Mouse (Mus musculus): ENCODE results near the gene Tspoap1.

DNA sequence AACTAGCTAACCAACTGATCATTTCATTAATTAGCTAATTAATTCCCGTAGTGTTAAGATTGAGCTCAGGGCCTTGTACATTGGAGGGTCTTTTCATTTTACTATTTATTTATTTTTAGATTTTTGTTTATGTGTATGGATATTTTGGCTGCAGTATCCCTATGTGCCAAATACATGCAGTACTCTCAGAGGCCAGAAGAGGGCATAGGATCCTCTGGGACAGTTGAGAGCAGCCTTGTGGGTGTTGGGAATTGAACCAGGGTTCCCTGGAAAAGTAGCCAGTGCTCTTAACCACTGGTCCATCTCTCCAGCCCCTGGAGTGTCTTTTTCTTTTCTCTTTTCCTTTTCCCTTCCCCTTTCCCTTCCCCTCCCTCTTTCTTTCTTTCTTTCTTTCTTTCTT is 45.1 kb downstream of the Tspoap1 start:
- TF ChIP-seq CTCF (conservative IDR thresholded peaks at IDR 0.05; ENCODE audit: insufficient read depth, insufficient read length, low read depth, low read length) (peak; percentile 45), POLR2A (IDR thresholded peaks at IDR 0.05; ENCODE audit: low read depth, low read length) (no peak)
